Mouse (Mus musculus): ENCODE data around the gene Dhdds.

Gene Dhdds

DNA sequence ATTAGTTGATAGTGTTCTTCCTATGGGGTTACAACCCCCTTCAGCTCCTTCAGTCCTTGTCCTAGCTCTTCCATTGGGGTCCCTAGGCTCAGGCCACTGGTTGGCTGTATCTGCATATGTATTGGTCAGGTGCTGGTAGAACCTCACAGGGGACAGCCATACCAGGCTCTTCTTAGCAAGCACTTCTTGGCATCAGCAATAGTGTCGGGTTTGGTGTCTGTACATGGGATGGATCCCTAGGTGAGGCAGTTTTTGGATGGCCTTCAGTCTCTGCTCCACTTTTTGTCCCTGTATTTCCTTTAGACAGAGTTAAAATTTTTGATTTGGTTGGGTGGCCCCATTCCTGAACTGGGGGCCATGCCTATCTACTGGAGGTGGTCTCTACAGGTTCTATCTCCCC lies 41.8 kb downstream of the Dhdds start:
- no peak for DNase-seq (ENCODE audit: low read depth in 2 of 2, low spot score in 2 of 2)

- no peak for DNase-seq (ENCODE audit: low read depth in 2 of 2, low spot score in 2 of 2)
Observed at GRCm38 (mm10) chr4:133956358-133956757, 44.4 kb downstream of the Dhdds start.

DNA sequence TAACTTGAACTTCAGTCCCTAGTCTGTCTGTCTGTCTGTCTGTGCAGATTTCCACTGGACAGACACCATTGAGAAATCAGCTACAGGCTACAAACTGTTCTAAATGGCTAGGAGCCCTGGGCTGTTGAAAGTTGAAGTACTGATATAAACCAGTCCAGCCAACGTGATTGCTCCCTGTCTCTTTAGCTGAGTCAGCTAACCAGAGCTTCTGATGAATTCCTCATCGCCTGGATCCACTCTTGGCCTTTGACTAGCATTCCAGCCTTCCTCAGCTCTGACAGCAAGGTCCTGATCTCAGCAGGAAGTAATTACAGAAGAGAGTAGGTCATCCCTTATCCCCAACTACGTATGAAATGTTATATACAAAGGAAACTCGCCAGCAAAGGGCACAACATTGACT lies 54.0 kb downstream of the Dhdds start:
- DNase-seq (ENCODE audit: low read depth in 2 of 2, low spot score in 2 of 2) = no peak

DNA sequence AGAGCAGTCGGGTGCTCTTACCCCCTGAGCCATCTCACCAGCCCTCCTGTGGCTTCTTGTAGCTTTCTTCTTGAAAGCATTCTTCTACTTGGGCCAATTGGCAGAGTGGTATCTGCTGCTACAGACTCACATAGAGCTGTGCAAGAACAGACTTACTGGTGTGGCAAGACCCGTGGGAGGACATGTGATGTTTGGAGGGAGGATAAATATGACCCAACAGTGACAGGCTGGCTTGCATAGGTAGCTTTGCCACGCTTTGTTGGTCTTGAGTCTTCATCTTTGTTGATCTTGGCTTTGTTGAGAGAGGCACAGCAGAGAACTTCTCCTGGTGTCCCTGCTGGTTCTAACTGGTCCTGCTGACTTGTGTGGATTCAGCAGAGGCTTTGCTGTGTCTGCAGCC lies 56.9 kb downstream of the Dhdds start:
- no peak for DNase-seq (ENCODE audit: low read depth in 2 of 2, low spot score in 2 of 2)

GRCm38 (mm10) chr4:133942679-133943078 lies 58.0 kb downstream of the Dhdds start:
- no peak for DNase-seq (ENCODE audit: low read depth in 2 of 2, low spot score in 2 of 2)

- DNase-seq (ENCODE audit: low read depth in 2 of 2, low spot score in 2 of 2) = no peak
Observed at GRCm38 (mm10) chr4:133941576-133941975, 59.1 kb downstream of the Dhdds start.

DNA sequence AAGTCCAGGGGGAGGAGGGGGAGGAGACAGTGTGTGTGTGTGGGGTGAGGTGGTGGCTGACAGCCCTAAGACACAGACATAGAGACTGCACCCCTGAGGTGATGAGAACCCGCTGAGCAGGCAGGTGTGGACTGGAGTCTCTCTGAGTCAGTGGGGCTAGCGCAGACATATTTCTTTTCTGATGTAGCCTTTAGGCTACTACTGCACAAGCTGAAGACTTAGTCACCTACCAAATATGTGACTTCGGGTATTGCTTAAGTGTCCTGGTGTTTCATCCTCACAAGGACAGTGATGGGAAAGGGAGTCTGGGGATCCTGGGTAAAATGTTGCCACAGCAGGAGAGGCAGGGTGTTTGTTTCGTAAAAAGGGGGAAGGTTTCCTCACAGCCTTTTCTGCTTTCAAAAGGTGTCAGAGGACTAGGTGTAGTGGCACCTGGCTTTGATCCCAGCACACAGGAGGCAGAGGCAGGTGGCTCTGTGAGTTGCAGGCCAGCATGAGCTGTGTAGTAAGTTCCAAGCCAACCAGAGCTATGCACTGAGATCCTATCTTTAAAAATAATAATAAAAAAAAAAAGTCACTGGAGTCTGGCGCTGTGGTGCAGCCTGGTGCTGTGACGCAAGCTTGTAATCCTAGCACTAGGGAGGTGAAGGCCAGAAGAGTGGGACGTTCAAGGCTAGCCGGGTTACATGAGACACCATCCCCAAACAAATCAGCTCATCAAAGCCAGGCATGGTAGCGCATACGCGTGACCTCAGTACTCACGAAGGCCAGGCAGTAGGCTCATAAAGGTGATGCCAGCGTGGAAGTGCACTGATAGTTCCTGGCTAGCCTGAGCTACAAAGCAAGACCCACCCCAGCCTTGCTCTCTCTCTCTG lies 60.1 kb downstream of the Dhdds start:
- no peak for DNase-seq (ENCODE audit: low read depth in 2 of 2, low spot score in 2 of 2)

GRCm38 (mm10) chr4:133938077-133938476 lies 62.6 kb downstream of the Dhdds start:
- DNase-seq (ENCODE audit: low read depth in 2 of 2, low spot score in 2 of 2) = no peak

DNA sequence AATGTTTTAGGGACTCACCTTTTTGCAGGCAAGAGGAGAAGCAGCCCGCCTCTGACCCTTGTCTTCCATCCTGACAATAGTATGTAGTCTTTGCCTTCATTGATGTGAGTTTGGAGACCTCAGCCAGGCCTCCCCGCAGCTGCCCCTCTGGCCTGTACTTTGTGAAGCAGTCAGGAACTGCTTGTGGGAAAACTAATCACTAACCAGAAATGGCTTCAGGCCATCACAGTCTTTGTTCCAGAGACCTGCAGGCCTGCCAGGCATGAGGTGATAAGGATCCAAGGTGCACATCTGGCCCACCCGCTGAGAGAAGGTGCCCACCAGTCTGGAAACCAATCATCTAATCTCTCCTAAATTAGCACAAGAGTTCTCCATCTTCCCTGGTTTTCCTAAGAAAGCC lies 68.9 kb downstream of the Dhdds start:
- no peak for DNase-seq (ENCODE audit: low read depth in 2 of 2, low spot score in 2 of 2)

DNA sequence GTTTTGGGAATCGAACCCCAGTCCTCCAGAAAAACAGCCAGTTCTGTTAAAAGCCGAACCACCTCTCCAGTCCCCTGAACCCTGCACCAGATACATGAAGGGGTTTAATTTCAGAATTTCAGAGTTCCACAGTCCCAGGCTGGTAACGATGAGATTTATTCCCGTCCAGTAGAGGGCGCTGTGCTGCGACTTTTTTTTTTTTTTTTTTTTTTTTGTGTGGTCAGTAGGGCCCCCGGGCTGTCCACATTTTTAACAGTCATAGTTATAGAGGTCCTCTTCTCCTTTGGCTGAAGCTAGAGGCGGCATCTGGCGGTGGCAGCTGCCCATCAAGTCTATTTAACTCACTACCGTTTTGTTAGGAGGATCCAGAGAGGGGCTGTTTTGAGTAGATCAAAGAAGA lies 69.4 kb downstream of the Dhdds start:
- DNase-seq (ENCODE audit: low read depth in 2 of 2, low spot score in 2 of 2) = no peak

DNA sequence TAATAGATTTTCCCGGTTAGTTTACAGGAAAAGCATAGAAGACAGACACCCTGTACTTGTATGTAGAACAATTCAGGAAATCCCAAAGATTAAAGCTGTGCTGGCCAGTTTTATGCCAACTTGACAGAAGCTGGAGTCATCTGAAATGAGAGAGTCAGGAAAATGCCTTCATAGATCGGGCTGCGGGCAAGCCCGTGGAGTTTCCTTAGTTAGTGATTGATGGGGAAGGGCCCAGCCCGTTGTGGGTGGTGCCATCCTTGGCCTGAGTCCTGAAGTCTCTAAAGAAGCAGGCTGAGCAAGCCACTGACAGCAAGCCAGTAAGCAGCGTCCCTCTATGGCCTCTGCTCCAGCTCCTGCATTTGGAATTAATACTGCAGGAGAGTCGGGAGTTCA lies 71.4 kb downstream of the Dhdds start:
- DNase-seq (ENCODE audit: low read depth in 2 of 2, low spot score in 2 of 2) = no peak

GRCm38 (mm10) chr4:133928576-133929277 lies 72.0 kb downstream of the Dhdds start:
- no peak for DNase-seq (ENCODE audit: low read depth in 2 of 2, low spot score in 2 of 2)

DNA sequence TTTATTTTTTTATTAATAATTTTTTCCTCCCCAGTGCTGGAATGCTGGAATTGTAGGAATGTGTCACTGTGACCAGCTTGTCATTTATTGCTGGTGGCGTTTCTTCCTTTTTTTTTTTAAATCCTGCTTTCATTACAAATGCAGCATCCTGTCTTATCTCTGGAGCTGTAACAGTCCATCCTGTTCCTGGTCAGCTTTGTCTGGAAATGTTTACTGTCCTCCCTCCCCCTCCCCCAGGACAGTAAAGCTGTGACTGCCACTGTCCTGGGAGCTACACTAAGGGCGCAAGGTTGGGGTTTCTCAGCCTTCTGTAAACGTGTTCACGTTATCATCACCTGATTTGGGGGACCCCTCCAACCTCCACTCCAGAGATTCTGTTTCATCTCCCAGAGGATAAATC lies 75.5 kb downstream of the Dhdds start:
- no peak for DNase-seq (ENCODE audit: low read depth in 2 of 2, low spot score in 2 of 2)

DNA sequence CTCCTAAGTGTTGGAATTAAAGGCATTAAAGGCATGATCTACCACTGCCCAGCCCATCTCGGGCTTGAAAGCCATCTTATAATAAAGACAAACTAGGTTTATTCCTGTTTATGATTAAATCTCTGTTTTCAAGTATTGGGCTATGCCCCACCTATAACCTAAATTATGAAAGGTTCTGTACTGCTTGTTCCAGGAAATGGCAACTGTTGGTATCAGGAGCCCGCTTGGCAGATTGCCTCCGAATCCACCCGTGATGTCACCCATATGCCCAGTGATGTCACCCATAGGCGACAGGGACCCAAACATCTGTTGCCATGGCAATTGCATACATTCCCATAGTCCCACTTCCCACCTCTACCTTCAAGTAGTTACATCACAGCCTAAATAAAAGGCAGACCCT lies 77.0 kb downstream of the Dhdds start:
- DNase-seq (ENCODE audit: low read depth in 2 of 2, low spot score in 2 of 2) = no peak

Measured in CD8-positive naive resting alpha-beta T cell, adult 2 months (primary cell).